Mouse (Mus musculus) C2C12 (cell line): ENCODE data around the gene Tceal5. TPM values are rescaled to one million over a fixed set of nuclear protein-coding genes. Genes with fewer than 3 reads are reported as not detected.

ENCODE experiments used
- H3K27me3 ChIP-seq: one replicate; pipeline ENCODE4 v1.6.1; 2011; ENCODE audit not compliant: control insufficient read depth, insufficient read depth, insufficient read length
- H3K36me3 ChIP-seq: one replicate; pipeline ENCODE4 v1.6.1; 2011; ENCODE audit not compliant: control insufficient read depth, insufficient read depth
- H3K4me3 ChIP-seq: one replicate; pipeline ENCODE4 v1.5.1; 2011; ENCODE audit warnings: mild to moderate bottlenecking, control low read depth; ENCODE audit not compliant: poor library complexity, insufficient read depth, severe bottlenecking
- H3K79me2 ChIP-seq: one replicate; pipeline ENCODE4 v1.6.1; 2011; ENCODE audit not compliant: control insufficient read depth, insufficient read depth
- H3K79me3 ChIP-seq: one replicate; pipeline ENCODE4 v1.6.1; 2011; ENCODE audit warnings: low read depth, control low read depth
- H3ac ChIP-seq: one replicate; pipeline ENCODE3; 2011; ENCODE audit warnings: low read depth; ENCODE audit not compliant: control insufficient read depth, insufficient read length
- CEBPB ChIP-seq: IDR thresholded peaks from one replicate; pipeline ENCODE4 v1.6.1; 2011; ENCODE audit warnings: low read depth, mild to moderate bottlenecking, control low read depth, moderate library complexity
- CTCF ChIP-seq: IDR thresholded peaks from one replicate; pipeline ENCODE4 v1.5.1; 2011; ENCODE audit not compliant: control insufficient read depth, insufficient read depth, insufficient read length
- FOSL1 ChIP-seq: IDR thresholded peaks from one replicate; pipeline ENCODE4 v1.8.0; 2011; ENCODE audit warnings: mild to moderate bottlenecking, low read length; ENCODE audit not compliant: poor library complexity, insufficient read depth, severe bottlenecking
- MAX ChIP-seq: IDR thresholded peaks from one replicate; pipeline ENCODE4 v1.6.1; 2011; ENCODE audit warnings: mild to moderate bottlenecking, control low read depth
- MYOD1 ChIP-seq: IDR thresholded peaks from one replicate; pipeline ENCODE4 v1.6.1; 2011; ENCODE audit warnings: low read depth; ENCODE audit not compliant: control insufficient read depth, insufficient read length
- MYOG ChIP-seq: IDR thresholded peaks from one replicate; pipeline ENCODE4 v1.6.1; 2011; ENCODE audit not compliant: control insufficient read depth, insufficient read length; ENCODE audit errors: extremely low read depth
- USF1 ChIP-seq: IDR thresholded peaks from one replicate; pipeline ENCODE4 v1.6.1; 2011; ENCODE audit warnings: low read depth, mild to moderate bottlenecking, control low read depth, moderate library complexity
- polyA plus RNA-seq: library from polyadenylated mRNA; unstranded; fragments of >200 nt; fragmentation: generic; extraction: Trizol; gene quantifications from one replicate; pipeline ENCODE4 v1.2.1, GENCODE M21; 2012; ENCODE audit warnings: missing spikeins

The Tceal5 gene
- polyA plus RNA-seq, 1 experiment, result 0.05 TPM

GRCm38 (mm10) chrX:136213396-136213795, 9.7 kb upstream of the Tceal5 start:
- Histone ChIP-seq H3K4me3 (no peak overlapping the region), H3K27me3 (no peaks in the 10 kb centered on the region), H3ac (no peak overlapping the region), H3K79me3 (no peaks in the 10 kb centered on the region), H3K36me3 (no peaks in the 10 kb centered on the region), H3K79me2 (no peaks in the 10 kb centered on the region)
- TF ChIP-seq USF1, result no peak
- no peak for TF ChIP-seq CTCF
- no peak for TF ChIP-seq FOSL1
- no peak for TF ChIP-seq MYOD1
- TF ChIP-seq MAX, result no peak
- no peak for TF ChIP-seq MYOG
- TF ChIP-seq CEBPB, result no peak

- no peaks in the 10 kb centered on the region for H3K36me3 ChIP-seq
- TF ChIP-seq FOSL1, result no peak
- TF ChIP-seq MYOG, result no peak
- TF ChIP-seq MYOD1, result no peak
- no peak for TF ChIP-seq CEBPB
- TF ChIP-seq USF1, result no peak
- TF ChIP-seq MAX, result no peak
- no peak for TF ChIP-seq CTCF
- no peaks in the 10 kb centered on the region for H3K79me2 ChIP-seq
- H3K79me3 ChIP-seq, result no peaks in the 10 kb centered on the region
- no peaks in the 10 kb centered on the region for H3K27me3 ChIP-seq
- no peak overlapping the region for H3K4me3 ChIP-seq
- no peak overlapping the region for H3ac ChIP-seq
Observed at GRCm38 (mm10) chrX:136204406-136204805, 730 bp upstream of the Tceal5 start.

DNA sequence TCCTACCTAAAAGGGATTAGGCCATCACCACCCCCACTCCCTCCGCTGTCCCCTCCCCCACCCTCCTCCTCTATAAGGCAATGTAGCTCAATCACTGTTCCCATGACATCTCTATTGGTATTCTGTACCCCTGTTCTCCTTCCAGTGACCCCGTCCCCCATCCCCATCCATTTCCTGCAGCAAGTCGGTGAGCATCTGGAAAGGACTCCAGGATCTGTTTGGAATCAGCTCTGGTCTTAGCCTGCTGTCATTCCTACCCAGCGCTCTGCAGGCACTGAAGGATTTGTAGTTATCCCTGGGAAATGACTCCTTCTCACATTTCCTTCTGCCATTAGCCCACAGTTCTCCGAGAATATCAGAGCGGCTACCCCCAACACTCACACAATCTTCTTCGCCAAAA, 419 bp downstream of the Tceal5 start:
- Histone ChIP-seq H3K4me3 (no peak overlapping the region), H3K79me3 (no peaks in the 10 kb centered on the region), H3K36me3 (no peaks in the 10 kb centered on the region), H3K79me2 (no peaks in the 10 kb centered on the region), H3ac (no peak overlapping the region), H3K27me3 (no peaks in the 10 kb centered on the region)
- no peak for TF ChIP-seq FOSL1
- no peak for TF ChIP-seq CTCF
- no peak for TF ChIP-seq MAX
- TF ChIP-seq MYOD1, result no peak
- TF ChIP-seq CEBPB, result no peak
- no peak for TF ChIP-seq MYOG
- no peak for TF ChIP-seq USF1

GRCm38 (mm10) chrX:136196873-136197272, 6.8 kb downstream of the Tceal5 start:
- Histone ChIP-seq H3K36me3 (no peaks in the 10 kb centered on the region), H3ac (no peak overlapping the region), H3K79me2 (no peaks in the 10 kb centered on the region), H3K4me3 (no peak overlapping the region), H3K27me3 (no peaks in the 10 kb centered on the region), H3K79me3 (no peaks in the 10 kb centered on the region)
- TF ChIP-seq FOSL1, result no peak
- no peak for TF ChIP-seq CTCF
- TF ChIP-seq MAX, result no peak
- no peak for TF ChIP-seq MYOG
- TF ChIP-seq USF1, result no peak
- TF ChIP-seq CEBPB, result no peak
- TF ChIP-seq MYOD1, result no peak

DNA sequence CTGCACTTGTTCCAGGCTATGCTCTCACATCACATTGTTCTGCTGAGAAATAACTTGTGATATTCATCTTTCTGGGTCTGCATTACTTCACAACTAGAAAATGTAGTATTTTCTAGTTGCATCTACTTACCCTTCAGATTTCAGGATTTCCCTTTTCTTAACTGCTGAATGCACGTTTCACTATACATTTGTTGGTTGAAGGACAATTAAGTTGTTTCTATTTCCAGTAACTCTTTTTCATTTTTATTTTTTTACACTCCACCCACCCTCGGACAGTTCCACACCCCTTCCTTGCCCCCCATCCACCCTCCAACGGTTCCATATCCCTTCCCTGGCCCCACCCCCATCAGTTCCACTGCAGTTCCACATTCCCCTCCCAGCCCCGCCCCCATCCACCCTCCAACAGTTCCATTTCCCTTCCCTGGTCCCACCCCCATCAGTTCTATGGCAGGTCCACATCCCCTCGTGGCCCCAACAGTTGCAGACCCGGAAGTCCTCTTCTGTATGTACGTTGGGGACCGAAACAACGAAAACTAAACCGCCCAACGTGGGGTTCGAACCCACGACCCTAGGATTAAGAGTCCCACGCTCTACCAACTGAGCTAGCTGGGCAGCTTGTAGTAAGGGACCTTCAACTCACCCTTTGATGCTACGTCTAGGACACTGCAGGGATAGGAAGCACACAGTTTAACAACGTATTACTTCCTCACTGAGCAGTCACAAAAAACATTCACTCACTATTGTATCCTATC, 8.3 kb downstream of the Tceal5 start:
- Histone ChIP-seq H3K79me3 (no peaks in the 10 kb centered on the region), H3ac (no peak overlapping the region), H3K27me3 (no peaks in the 10 kb centered on the region), H3K4me3 (no peak overlapping the region), H3K36me3 (no peaks in the 10 kb centered on the region), H3K79me2 (no peaks in the 10 kb centered on the region)
- TF ChIP-seq MYOG, result no peak
- TF ChIP-seq MYOD1, result no peak
- TF ChIP-seq USF1, result no peak
- no peak for TF ChIP-seq MAX
- TF ChIP-seq CEBPB, result no peak
- TF ChIP-seq CTCF, result no peak
- no peak for TF ChIP-seq FOSL1

GRCm38 (mm10) chrX:136183107-136183506, 20.6 kb downstream of the Tceal5 start:
- Histone ChIP-seq H3K36me3 (no peaks in the 10 kb centered on the region), H3K79me3 (no peaks in the 10 kb centered on the region), H3ac (no peak overlapping the region), H3K4me3 (no peak overlapping the region), H3K27me3 (no peaks in the 10 kb centered on the region), H3K79me2 (no peaks in the 10 kb centered on the region)
- TF ChIP-seq FOSL1 (no peak), CEBPB (no peak), USF1 (no peak), CTCF (no peak), MAX (no peak), MYOG (no peak), MYOD1 (no peak)
